Mouse (Mus musculus) bone marrow macrophage, adult 2 months (primary cell): ENCODE results near the gene Rab37. TPM values are rescaled to one million over a fixed set of nuclear protein-coding genes. Genes with fewer than 3 reads are reported as not detected.

Source experiments
- H3K27ac ChIP-seq: 2 replicates; pipeline ENCODE4 v1.5.1; 2012; ENCODE audit warnings: low read depth, low read length; ENCODE audit not compliant: insufficient read depth
- H3K4me1 ChIP-seq: 2 replicates; pipeline ENCODE4 v1.6.1; 2012; ENCODE audit warnings: low read length; ENCODE audit not compliant: control insufficient read depth, insufficient read depth
- H3K4me3 ChIP-seq: 2 replicates; pipeline ENCODE4 v1.5.1; 2012; ENCODE audit warnings: mild to moderate bottlenecking, low read length, moderate library complexity; ENCODE audit not compliant: insufficient read depth
- CTCF ChIP-seq: IDR thresholded peaks from 2 replicates; pipeline ENCODE4 v1.5.1; 2012; ENCODE audit warnings: low read depth, mild to moderate bottlenecking, low read length, moderate library complexity
- POLR2A ChIP-seq: IDR thresholded peaks from 2 replicates; pipeline ENCODE4 v1.6.1; 2012; ENCODE audit warnings: mild to moderate bottlenecking, low read depth, low read length, borderline replicate concordance
- polyA plus RNA-seq: library from polyadenylated mRNA; stranded (reverse); fragments of >200 nt; gene quantifications from 2 replicates; pipeline ENCODE4 v1.2.4, GENCODE M21; 2012; ENCODE audit not compliant: missing spikeins, insufficient read depth, insufficient read length

Rab37 gene
- polyA plus RNA-seq, 1 experiment, result not detected

DNA sequence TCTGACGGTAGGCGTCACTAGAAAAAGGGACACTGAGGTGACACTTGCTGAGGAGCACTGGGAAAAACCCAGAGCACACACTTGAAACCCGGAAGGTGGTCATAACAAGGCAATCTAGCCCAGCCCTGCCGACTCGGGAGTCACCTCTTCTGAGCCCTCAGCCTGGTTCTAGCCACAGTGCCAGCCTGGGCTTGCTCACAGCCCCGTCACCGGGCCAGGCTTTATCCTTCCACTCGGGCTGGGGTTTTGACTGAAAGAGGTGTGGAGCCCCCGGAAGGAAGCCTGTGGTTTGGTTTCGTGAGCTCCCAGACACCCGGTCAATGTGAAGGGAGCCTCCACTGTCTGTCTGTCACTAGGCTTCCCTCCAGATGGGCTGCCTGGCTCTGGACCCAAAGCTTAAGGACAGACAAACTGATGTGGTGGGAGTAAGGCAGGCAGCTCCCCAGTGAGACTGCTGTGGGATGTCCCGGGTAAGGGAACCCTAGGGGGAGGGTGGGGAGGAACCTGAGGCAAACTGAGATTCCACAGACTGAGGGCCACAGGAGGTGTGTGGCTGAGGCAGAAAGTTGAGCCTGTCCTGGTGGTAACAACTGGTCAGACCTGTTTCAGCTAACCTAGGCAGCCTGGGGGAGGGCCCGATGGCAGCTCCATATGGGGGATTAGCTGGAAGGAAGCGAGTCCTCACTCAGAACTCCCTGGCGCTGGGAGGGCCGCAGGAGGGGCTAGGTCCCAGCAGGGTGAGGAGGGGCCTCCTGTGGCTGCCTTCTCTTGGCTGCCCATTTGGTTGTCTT, 82.5 kb downstream of the Rab37 start:
- Histone ChIP-seq H3K27ac (no peak overlapping the region), H3K4me1 (peaks cover 20% of the 10 kb centered on the region), H3K4me3 (no peak overlapping the region)
- TF ChIP-seq POLR2A (no peak), CTCF (no peak)

DNA sequence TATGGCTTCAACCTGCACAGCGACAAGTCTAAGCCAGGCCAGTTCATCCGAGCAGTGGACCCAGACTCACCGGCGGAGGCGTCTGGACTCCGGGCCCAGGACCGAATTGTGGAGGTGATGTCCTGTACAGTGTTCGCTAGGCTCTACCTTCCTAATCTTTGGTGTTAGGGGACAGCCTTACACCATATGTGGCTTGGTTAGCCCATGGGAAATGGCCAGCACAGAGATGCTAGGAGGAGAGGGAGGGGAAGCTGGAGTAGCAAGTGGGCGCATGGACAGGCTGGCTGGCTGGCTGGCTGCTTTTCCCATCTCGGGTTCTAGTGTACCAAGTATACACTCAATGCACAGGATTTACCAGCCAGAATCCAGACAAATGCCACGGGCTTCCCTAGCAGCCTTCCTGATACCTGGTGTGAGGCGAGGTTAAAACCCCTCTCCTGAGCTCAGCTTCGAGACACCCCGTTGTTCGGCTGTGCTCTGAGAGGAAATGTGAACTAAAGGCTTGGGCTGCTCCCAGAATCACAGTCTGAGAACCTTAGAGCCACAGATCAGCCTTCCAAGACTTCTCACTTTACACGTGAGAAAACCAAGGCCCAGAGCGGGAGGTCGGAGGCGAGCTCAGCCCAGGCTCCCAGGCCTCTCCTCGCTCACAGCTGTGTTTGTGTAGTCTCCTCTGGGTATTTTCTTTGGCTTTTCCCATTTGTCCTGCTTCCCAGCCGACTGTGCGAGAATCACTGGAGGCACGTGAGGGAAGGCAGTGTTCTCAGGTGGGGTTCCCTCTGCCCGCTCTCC, 85.4 kb downstream of the Rab37 start:
- TF ChIP-seq POLR2A, result no peak
- TF ChIP-seq CTCF, result no peak
- peaks cover 20% of the 10 kb centered on the region for H3K4me1 ChIP-seq
- H3K27ac ChIP-seq, result no peak overlapping the region
- H3K4me3 ChIP-seq, result no peak overlapping the region

DNA sequence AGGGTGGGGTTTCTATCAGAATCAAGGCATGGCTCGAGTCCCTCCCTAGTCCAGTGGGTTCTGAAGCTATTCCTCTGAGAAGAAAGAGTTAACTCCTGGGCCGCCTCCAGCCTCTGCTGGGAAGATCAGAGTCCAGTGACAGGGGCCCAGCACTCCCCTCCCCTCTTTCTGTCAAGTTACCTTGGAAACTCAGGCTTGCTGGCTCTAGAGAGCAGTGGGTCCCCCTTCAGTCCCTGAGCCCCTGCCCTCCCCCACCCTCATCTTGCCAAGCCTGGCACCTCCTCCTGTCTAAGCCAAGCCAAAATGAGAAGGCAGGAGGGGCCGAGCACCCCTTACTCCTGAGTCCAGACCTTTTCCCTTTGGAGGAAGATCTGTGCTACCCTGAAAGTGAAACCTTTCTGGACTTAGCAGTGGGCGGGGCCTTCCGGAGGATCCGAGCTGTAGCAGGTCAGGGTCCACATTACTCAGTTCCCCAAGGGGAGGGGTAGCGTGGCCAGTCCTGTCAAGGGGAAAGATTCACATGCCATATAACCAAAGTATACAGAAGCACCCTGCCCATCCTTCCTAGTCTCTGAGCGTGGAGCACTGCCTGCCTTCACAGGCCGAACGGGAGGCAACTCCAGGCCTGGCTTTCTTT, 86.4 kb downstream of the Rab37 start:
- no peak for TF ChIP-seq CTCF
- no peak for TF ChIP-seq POLR2A
- peaks cover 12% of the 10 kb centered on the region for H3K4me1 ChIP-seq

DNA sequence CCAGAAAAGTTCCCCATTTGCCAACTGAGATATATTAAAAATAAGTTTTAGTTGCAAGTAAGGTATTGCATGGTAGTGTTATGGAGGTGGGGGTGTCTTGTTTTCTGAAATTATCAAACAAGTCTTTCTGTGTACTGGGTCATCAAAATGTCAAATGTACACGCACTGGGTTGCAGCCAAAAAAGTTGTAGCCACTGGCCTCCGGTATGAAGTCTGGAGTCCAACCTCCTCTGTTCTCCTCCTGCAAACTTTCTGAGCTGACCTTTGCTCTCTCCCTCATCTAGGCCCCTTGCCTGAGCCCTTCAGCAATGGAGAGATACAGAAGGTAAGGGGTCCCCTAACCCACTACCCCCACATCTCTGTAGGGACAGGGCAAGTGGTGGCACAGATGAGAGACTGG, 87.5 kb downstream of the Rab37 start:
- peaks cover 4% of the 10 kb centered on the region for H3K4me1 ChIP-seq
- TF ChIP-seq POLR2A (no peak), CTCF (no peak)
- no peak overlapping the region for H3K4me3 ChIP-seq
- H3K27ac ChIP-seq, result no peak overlapping the region

More for the DNA sequence above, 86.4 kb downstream of the Rab37 start:
- no peak overlapping the region for H3K4me3 ChIP-seq
- H3K27ac ChIP-seq, result no peak overlapping the region

DNA sequence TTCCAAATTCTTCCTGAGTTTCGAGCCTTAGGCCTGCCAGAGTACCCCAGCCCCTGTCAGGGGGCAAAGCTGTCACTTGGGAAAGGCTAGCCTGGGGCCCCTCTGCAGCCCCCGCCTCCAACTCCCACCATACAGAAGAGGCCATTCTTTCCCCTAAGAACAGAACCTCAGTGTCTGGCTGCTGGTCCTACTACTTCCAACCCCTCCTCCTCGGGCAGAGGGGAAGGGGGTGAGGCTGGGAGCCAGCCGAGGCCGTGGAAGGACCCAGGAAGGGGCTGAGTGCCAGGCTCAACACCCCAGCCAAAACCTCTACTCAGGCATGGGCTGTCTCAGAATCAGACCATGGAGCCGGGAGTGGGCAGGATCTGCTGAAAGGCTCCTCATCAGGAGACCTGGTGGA, 88.0 kb downstream of the Rab37 start:
- H3K27ac ChIP-seq, result no peak overlapping the region
- peaks cover 2% of the 10 kb centered on the region for H3K4me1 ChIP-seq
- TF ChIP-seq CTCF (no peak), POLR2A (no peak)
- no peak overlapping the region for H3K4me3 ChIP-seq

DNA sequence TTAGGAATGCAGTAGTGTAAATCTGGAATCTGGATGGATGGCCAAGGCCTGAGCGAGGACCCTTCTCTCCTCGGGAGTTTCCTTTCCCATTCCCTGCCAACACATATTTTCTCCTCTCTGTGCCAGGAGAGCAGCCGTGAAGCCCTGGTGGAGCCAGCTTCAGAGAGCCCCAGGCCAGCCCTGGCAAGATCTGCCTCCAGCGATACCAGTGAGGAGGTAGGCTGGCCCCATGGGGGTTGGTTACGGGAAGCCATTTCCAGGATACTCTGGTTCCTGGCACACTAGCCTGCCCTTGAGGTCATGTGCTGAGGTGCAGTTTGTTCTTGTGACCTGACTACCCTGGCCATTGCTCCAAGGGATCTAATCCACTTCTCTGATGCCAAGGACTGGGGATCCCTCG, 88.7 kb downstream of the Rab37 start:
- no peak overlapping the region for H3K27ac ChIP-seq
- TF ChIP-seq POLR2A (no peak), CTCF (no peak)
- H3K4me3 ChIP-seq, result no peak overlapping the region
- peaks cover 7% of the 10 kb centered on the region for H3K4me1 ChIP-seq

DNA sequence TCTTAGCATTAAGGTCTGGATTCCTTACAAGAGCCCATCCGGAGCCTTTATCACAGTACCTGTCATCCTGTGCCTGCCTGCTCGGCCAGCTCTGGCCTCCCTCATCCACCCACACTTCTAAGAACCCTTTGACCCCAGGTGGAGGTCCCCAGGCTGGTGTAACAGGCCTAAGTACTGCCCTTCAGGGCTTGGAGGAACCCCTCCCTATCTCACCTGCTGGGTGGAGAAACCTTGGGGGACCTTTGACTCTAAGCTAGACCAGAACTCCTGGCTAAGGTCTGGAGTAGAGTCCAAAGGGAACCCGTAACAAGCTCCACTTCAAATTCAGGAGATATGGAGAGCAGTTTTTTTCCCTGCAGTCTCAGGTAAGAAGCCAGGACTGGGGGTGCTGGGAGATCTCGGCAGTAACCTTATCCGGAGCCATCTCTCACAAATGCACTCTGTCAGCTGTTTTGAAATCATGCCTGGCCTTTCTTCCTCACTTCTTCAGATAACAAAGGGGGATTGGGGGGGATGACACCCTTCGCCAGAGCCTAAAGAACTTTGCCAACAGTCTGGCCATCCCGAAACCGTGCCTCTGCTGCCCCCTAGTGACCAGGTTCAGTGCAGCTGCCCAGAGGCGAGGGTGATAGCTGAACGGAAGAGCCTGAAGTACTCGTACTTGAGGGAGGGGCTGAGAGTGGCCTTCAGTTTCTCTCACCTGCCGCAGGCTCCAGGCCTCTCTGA, 90.8 kb downstream of the Rab37 start:
- Histone ChIP-seq H3K4me3 (no peak overlapping the region), H3K27ac (no peak overlapping the region), H3K4me1 (peaks cover 11% of the 10 kb centered on the region)
- TF ChIP-seq CTCF, result peak; percentile 84
- no peak for TF ChIP-seq POLR2A

DNA sequence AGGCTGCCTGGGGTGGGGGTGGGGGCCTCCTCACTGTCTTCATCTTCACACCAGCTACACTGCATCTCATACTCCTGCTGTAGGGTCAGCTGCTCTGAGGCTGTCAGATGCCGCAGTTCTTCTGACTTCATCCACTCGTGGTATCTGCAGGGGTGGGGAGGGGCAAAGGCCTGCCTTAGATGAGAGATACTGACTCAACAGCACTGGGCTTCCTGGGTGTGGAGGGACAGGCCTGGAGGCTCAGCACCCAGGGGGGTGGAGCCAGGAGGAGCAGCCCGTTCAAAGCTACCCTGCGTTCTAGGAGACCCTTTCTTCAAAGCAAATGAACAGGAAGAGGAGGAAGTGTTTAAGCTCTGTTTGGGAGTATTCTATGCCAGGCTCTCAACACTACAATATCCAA, 93.7 kb downstream of the Rab37 start:
- no peak overlapping the region for H3K4me3 ChIP-seq
- H3K27ac ChIP-seq, result peak overlapping the region; percentile 72
- peaks cover 17% of the 10 kb centered on the region for H3K4me1 ChIP-seq
- TF ChIP-seq CTCF, result no peak
- no peak for TF ChIP-seq POLR2A

DNA sequence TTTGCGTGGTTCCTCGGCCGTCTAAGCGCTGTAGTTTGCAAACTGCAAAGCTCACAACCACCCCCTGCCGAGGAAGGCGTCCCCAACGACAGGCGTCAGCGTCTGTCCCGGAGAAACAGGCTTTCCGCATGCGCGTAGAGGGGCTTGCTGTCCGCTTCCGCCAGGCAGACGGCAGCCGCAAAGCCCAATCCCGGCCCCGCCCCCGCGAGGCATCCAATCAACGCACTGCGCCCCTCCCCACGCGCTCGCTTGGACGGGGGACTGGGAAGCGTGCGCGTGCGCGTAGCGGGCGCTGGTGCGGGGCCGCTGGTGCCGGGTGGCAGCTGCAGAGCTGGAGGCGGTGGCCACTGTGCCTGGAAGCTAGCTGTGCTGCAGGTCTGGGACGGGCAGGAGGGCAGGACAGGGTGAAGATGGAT, 96.0 kb downstream of the Rab37 start, which contains the start of gene Tmem104:
Gene Tmem104 (plus strand): TSS at position 264 of the 416 bp plus-strand sequence.
- Histone ChIP-seq H3K4me1 (peaks cover 34% of the 10 kb centered on the region), H3K27ac (peak within 1 kb of the TSS; percentile 92)
- no peak for TF ChIP-seq CTCF
- no peak for TF ChIP-seq POLR2A

More for the DNA sequence above, 96.0 kb downstream of the Rab37 start, which contains the start of gene Tmem104:
- peak within 1 kb of the TSS; percentile 76 for H3K4me3 ChIP-seq
